ENCODE assay signal across 19 mouse cellular contexts in the genomic region with DNA sequence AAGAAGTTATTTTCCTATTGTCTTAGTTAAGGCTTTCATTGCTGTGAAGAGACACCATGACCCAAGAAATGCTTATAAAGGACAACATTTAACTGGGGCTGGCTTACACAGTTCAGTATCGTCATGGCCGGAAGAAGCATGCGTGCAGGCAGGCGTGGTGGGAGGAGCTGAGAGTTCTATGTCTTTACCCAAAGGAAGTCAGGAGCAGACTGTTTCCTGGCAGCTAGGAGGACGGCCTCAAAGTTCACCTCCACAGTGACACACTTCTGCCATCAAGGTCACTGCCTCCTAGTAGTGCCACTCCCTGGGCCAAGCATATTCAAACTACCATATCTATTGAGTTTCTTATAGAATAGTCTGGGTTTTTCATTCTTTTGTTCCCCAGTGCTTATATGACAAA.
"Had no signal": no experiment of that assay in that cellular context is flagged by ENCODE, and none has a peak within 500 bp of the region (broad histone marks: within the 10 kb centered on the region; RNA-seq: fewer than 3 reads in every experiment).

No protein-coding gene starts in this region.

- ATAC-seq: midbrain, embryonic 16.5 days had no signal

- H3K4me3 ChIP-seq: midbrain, embryonic 10.5 days; midbrain, embryonic 12.5 days; myocyte; neural tube, embryonic 13.5 days; neural tube, embryonic 15.5 days; stomach, embryonic 15.5 days had no signal

- H3K4me1 ChIP-seq: stomach, embryonic 15.5 days had no signal

- H3K9me3 ChIP-seq: midbrain, embryonic 10.5 days; midbrain, embryonic 12.5 days; neural tube, embryonic 13.5 days; neural tube, embryonic 15.5 days; stomach, embryonic 15.5 days had no signal

- H3K9ac ChIP-seq: lung, embryonic 14.5 days; midbrain, embryonic 12.5 days; neural tube, embryonic 13.5 days; neural tube, embryonic 15.5 days; stomach, embryonic 15.5 days had no signal

- H3K36me3 ChIP-seq: midbrain, embryonic 10.5 days; midbrain, embryonic 12.5 days; neural tube, embryonic 13.5 days; neural tube, embryonic 15.5 days; stomach, embryonic 15.5 days had no signal

- H3K4me2 ChIP-seq: lung, embryonic 14.5 days; midbrain, embryonic 12.5 days; neural tube, embryonic 13.5 days; neural tube, embryonic 15.5 days; stomach, embryonic 15.5 days had no signal

- H3K27ac ChIP-seq: midbrain, embryonic 10.5 days; midbrain, embryonic 12.5 days; neural tube, embryonic 13.5 days; neural tube, embryonic 15.5 days; stomach, embryonic 15.5 days; stomach, postnatal 0 days had no signal

- DNase-seq: lung, adult 18-20 months; lung, embryonic 14.5 days; lung, postnatal 10 days; lung, postnatal 4 days; midbrain, embryonic 14.5 days; retina, postnatal 1 day; right cerebral cortex, adult 18-20 months; right cerebral cortex, postnatal 14 days; thymus, adult 2 months; thymus, postnatal 25 days; thymus, postnatal 4 days had no signal
